Mouse (Mus musculus): Measurements from ENCODE around the gene Ippk.

The Ippk gene

GRCm38 (mm10) chr13:49480057-49480456 lies 59.0 kb downstream of the Ippk start:
- DNase-seq (ENCODE audit: low read depth, low spot score), result no peak

GRCm38 (mm10) chr13:49480551-49480950 lies 59.5 kb downstream of the Ippk start:
- no peak for DNase-seq (ENCODE audit: low read depth, low spot score)

GRCm38 (mm10) chr13:49485388-49485787 lies 64.3 kb downstream of the Ippk start:
- DNase-seq (ENCODE audit: low read depth, low spot score), result no peak

- DNase-seq (ENCODE audit: low read depth, low spot score), result no peak
These were observed 71.6 kb downstream of the Ippk start, which contains the start of gene Tes3-ps for GRCm38 (mm10) chr13:49492376-49493368. Gene Tes3-ps, plus strand, starts transcription at chr13:49493318.

GRCm38 (mm10) chr13:49504510-49504909 lies 83.5 kb downstream of the Ippk start, which contains the start of gene Ecm2:
Gene Ecm2, plus strand, starts transcription at chr13:49504810.
- no peak for DNase-seq (ENCODE audit: low read depth, low spot score)

- no peak for DNase-seq (ENCODE audit: low read depth, low spot score)
These were observed 84.7 kb downstream of the Ippk start for GRCm38 (mm10) chr13:49505776-49506175.

GRCm38 (mm10) chr13:49507176-49507575 lies 86.1 kb downstream of the Ippk start:
- DNase-seq (ENCODE audit: low read depth, low spot score), result no peak
